Mouse (Mus musculus) small intestine, adult 2 months (tissue): ENCODE data around the gene Gps1. TPM values are rescaled to one million over a fixed set of nuclear protein-coding genes. Genes with fewer than 3 reads are reported as not detected.
"Not testable (repeated sequence)": the region's sequence is repeated elsewhere in the genome, so short reads cannot be mapped to it uniquely, and the experiment has no call there.

Experiments used
- H3K27ac ChIP-seq: fragments of 200-500 bp; 2 replicates; pipeline ENCODE4 v1.5.1; 2012; ENCODE audit warnings: low read depth, low read length, control low read depth, inconsistent platforms; ENCODE audit not compliant: insufficient read depth
- H3K27me3 ChIP-seq: fragments of 200-500 bp; 2 replicates; pipeline ENCODE4 v1.6.1; 2012; ENCODE audit warnings: mild to moderate bottlenecking, moderate library complexity, low read length, inconsistent platforms; ENCODE audit not compliant: control insufficient read depth, insufficient read depth
- H3K36me3 ChIP-seq: fragments of 200-500 bp; 2 replicates; pipeline ENCODE4 v1.6.1; 2012; ENCODE audit warnings: mild to moderate bottlenecking, low read length, control low read depth, inconsistent platforms; ENCODE audit not compliant: control insufficient read depth, insufficient read depth
- H3K4me1 ChIP-seq: fragments of 200-500 bp; 2 replicates; pipeline ENCODE4 v1.6.1; 2012; ENCODE audit warnings: low read length, inconsistent platforms, mixed read lengths; ENCODE audit not compliant: control insufficient read depth, insufficient read depth, insufficient read length
- H3K4me3 ChIP-seq: fragments of 200-500 bp; 2 replicates; pipeline ENCODE4 v1.5.1; 2012; ENCODE audit warnings: low read depth, mild to moderate bottlenecking, control low read depth, inconsistent platforms, low read length, moderate library complexity
- CTCF ChIP-seq: fragments of 200-500 bp; IDR thresholded peaks from 2 replicates; pipeline ENCODE4 v1.5.1; 2012; ENCODE audit warnings: low read depth, mild to moderate bottlenecking, control low read depth, inconsistent platforms, low read length, moderate library complexity, mixed read lengths; ENCODE audit not compliant: insufficient replicate concordance, insufficient read length; ENCODE audit errors: extremely low read depth
- POLR2A ChIP-seq: fragments of 200-500 bp; IDR thresholded peaks from 2 replicates; pipeline ENCODE4 v1.6.1; 2012; ENCODE audit warnings: low read depth, mild to moderate bottlenecking, control low read depth, inconsistent platforms, low read length, moderate library complexity
- WGBS: fragments of 180-500 bp; shearing (Covaris S2); methylation state at CpG from one replicate; pipeline ENCODE4 v1.1.7; 2018; 5-methylcytosine and 5-hydroxymethylcytosine counted together
- polyA plus RNA-seq: library from polyadenylated mRNA; depleted of rRNA; stranded (reverse); fragments of >200 nt; gene quantifications from 2 replicates; pipeline ENCODE4 v1.2.3, GENCODE M21; 2012

Gps1 gene
- polyA plus RNA-seq, 1 experiment, result 86.4 TPM

DNA sequence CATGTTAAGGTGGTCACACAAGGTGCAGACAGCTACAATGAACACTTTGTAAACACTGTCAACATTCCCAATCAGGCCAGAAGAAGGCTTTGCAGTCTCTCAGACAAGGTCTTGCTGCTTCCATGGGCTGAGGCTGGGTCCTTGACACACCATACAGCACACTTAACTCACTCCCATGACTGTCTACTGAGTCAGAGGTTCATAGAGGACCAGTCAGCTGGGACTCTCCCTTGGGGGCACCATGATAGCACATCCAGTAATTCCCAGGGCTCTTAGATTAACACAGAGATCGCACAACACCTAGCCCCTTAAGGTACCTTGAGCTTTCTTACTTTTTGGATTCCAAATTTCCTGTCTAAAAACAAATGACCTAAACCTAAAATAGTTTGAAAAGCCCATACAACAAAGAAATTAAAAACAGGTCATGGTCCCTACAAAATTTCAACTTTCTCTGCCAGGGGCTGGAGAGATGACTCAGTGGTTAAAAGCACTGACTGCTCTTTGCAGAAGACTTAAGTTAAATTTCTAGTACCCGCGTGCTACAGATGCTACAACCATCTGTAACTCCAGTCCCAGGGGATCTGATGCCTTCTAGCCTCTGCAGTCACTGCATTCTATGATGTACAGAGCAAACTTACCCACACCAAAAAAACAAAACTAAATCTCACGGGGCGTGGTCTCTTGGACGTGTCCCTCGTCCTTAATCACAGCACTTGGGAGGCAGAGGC is 10.4 kb upstream of the Gps1 start:
- H3K36me3 ChIP-seq, result no peaks in the 10 kb centered on the region

DNA sequence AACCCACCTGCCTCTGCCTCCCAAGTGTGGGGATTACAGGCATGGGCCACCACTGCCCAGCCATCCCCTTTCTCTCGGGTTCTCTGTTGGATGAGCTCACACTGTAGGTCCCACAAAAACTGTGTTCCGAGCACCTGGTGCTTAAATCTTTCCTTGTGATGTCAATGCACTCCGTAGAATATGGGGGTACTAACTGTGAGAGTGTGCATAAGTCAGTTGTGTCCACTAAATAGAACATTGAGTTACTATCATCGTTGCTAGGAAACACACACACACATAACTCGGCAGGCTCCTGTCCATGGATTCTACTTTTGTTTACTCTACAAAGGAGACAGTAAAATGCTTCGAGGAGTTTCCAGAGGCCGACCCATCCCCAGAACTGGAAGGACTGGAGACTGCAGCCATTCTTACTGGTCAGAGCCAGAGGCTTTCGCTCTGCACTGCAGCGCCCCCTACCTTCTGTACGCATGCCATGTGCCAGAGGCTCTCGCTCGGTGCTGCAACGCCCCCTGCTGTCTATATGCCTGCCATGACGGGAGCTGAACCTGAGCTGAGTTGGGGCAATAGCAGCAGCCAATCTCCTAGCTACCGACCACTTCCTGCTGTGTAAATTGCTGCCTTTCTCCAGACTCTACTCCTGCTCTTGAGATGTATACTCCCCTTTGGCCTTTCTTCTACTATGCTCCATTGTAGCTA is 8.2 kb upstream of the Gps1 start:
- WGBS, result 18% methylated on average over 15 of the region's 15 CpGs
- no peak for TF ChIP-seq POLR2A
- TF ChIP-seq CTCF, result peak; percentile 100
- H3K27me3 ChIP-seq, result no peaks in the 10 kb centered on the region

More for the DNA sequence above, 10.4 kb upstream of the Gps1 start:
- H3K27ac ChIP-seq, result no peak overlapping the region
- no peak overlapping the region for H3K4me3 ChIP-seq
- no peaks in the 10 kb centered on the region for H3K4me1 ChIP-seq
- no peaks in the 10 kb centered on the region for H3K27me3 ChIP-seq
- TF ChIP-seq CTCF, result no peak
- TF ChIP-seq POLR2A, result no peak
- WGBS, result 85% methylated on average over 7 of the region's 7 CpGs

DNA sequence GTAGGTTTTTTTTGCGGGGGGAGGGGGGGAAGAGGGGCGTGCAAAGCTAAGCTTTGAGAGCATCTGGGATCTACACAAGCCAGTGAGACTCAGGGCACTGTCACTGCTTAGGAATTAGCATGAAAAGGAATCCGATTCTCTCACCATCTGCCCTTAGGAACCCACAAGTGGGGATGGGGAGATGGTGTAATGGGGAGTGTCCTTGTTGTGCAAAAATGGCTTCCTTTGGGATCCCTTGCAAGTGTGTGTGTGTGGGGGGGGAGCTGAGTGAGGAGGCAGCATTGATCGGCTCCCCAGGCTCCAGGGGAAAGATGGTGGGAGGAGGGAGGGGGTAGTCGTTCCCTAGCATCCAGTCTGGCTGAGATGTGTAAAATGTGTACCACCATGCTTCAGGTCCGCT is 6.9 kb upstream of the Gps1 start:
- Histone ChIP-seq H3K36me3 (no peaks in the 10 kb centered on the region), H3K4me3 (no peak overlapping the region), H3K27me3 (no peaks in the 10 kb centered on the region), H3K4me1 (peaks cover 8% of the 10 kb centered on the region; the same call in 1 of the 2 replicates), H3K27ac (no peak overlapping the region)
- no peak for TF ChIP-seq CTCF
- TF ChIP-seq POLR2A, result no peak
- 45% methylated on average over 6 of the region's 6 CpGs for WGBS

More for the DNA sequence above, 8.2 kb upstream of the Gps1 start:
- Histone ChIP-seq H3K4me1 (peaks cover 5% of the 10 kb centered on the region; the same call in 1 of the 2 replicates), H3K27ac (no peak overlapping the region), H3K4me3 (no peak overlapping the region), H3K36me3 (no peaks in the 10 kb centered on the region)

DNA sequence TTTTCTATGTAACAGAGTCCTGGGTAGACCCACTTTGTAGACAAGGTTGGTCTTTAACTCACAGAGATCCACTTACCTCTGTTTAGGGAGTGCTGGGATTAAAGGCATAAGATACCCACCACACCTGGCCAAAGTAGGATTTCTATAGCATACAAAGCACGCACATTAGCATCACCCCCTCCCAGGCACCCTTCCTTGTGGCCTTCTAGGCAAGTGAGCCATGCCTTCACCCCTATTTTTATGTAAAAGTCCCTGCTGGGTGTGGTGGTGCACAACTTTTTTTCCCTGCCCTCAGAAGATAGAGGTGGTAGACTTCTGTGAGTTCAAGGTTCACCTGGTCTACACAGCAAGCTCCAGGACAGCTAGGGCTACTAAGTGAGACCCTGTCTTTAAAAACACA is 4.2 kb upstream of the Gps1 start:
- WGBS, result 94% methylated on average over 1 of the region's 1 CpGs

DNA sequence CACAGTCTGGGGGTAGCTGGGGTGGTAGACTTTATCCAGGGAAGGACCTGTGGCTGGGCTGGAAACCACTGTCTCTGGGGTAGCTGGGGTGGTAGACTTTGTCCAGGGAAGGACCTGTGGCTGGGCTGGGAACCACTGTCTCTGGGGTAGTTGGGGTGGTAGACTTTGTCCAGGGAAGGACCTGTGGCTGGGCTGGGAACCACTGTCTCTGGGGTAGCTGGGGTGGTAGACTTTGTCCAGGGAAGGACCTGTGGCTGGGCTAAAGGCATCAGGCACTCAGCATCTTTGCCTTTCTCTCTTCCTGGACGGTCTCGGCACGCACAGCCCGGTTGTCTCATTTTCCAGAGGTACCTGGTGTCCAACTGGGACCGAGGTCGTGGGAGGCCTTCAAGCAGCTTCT is 2.7 kb upstream of the Gps1 start:
- H3K4me1 ChIP-seq, result peaks cover 24% of the 10 kb centered on the region
- WGBS, result 80% methylated on average over 6 of the region's 6 CpGs
- H3K4me3 ChIP-seq, result peak overlapping the region; percentile 27; the same call in 1 of the 2 replicates
- H3K36me3 ChIP-seq, H3K27me3 ChIP-seq: not testable (repeated sequence)
- H3K27ac ChIP-seq, result peak overlapping the region; percentile 63

More for the DNA sequence above, 4.2 kb upstream of the Gps1 start:
- Histone ChIP-seq H3K4me1 (peaks cover 18% of the 10 kb centered on the region), H3K27me3 (no peaks in the 10 kb centered on the region), H3K27ac (no peak overlapping the region), H3K36me3 (no peaks in the 10 kb centered on the region), H3K4me3 (no peak overlapping the region)
- TF ChIP-seq POLR2A, result no peak
- TF ChIP-seq CTCF, result no peak

DNA sequence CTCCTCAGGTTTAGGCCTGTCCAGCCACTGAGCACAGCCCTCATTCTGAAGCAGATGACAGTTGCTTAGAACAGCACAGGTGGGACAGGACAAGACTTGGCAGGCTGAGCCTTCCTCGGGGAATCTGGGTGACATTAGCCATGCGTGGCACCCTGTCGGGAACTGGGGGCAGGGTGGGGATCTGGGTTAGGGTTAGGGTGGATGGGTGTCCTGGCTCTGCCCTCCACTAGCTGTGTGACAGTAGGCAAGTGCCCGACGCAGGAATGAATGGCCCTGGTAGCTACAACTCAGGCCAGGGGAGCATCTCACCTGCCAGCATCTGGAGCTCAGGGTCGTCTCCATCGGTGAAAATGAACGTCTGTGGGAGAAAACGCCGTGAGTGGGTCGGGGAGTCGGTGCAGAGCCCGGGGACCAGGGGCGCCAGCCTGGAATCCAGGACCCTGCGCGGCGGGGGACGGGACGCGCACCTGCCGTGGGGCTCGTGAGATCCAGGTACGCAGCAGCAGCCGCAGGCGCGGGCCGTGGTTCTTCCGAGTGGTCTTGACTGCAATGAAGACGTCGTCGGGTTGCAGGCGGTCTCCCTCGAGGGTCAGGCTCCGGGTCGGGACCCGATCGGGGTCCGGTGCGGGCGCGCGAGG is 527 bp upstream of the Gps1 start:
- peaks cover 24% of the 10 kb centered on the region for H3K4me1 ChIP-seq
- TF ChIP-seq POLR2A (no peak), CTCF (no peak)
- H3K4me3 ChIP-seq, result peak overlapping the region; percentile 100
- no peaks in the 10 kb centered on the region for H3K27me3 ChIP-seq
- 2% methylated on average over 42 of the region's 42 CpGs for WGBS
- H3K27ac ChIP-seq, result peak overlapping the region; percentile 79
- peaks cover 17% of the 10 kb centered on the region for H3K36me3 ChIP-seq

DNA sequence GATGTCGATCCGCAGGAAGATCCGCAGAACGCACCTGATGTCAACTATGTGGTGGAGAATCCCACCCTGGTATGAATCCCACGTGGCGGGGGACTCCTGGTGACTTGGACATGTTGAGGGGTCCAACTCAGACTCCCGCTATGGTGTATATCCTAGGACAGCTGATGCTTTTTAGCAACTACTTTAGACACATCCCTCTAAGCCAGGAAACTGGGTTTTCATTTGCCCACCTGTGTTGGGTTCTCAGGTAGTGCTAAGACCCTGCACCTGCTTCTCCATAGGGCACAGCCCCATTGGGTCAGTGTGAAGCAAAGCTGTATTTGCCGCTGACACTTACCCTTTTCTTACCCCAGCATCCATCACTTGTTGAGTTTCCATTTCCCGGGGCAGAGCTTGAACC is 1.1 kb downstream of the Gps1 start:
- Histone ChIP-seq H3K4me3 (peak overlapping the region; percentile 100), H3K36me3 (peaks cover 29% of the 10 kb centered on the region), H3K27ac (no peak overlapping the region), H3K27me3 (no peaks in the 10 kb centered on the region), H3K4me1 (peaks cover 24% of the 10 kb centered on the region)
- 32% methylated on average over 9 of the region's 9 CpGs for WGBS
- TF ChIP-seq POLR2A (no peak), CTCF (no peak)

DNA sequence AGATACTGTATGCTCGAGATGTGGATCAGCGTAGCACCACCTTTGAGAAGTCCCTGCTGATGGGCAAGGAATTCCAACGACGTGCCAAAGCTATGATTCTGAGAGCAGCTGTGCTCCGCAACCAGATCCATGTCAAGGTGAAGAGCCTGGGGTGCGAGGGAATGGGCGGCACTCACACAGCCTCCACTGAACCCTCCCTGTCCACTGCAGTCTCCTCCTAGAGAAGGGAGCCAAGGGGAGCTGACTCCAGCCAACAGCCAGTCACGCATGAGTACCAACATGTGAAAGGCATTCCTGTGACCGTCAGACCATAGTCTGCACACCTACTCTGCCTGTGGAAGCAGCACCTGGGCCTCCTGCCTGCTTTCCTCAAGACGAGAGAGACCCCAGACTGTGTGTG is 4.4 kb downstream of the Gps1 start:
- not testable (repeated sequence) for H3K27ac ChIP-seq, H3K4me3 ChIP-seq, H3K27me3 ChIP-seq, H3K4me1 ChIP-seq
- H3K36me3 ChIP-seq, result peaks cover 52% of the 10 kb centered on the region
- WGBS, result 90% methylated on average over 10 of the region's 10 CpGs
